Mouse (Mus musculus): ENCODE measurements around the gene Inafm1. TPM values are rescaled to one million over a fixed set of nuclear protein-coding genes. Genes with fewer than 3 reads are reported as not detected.
"Not testable (repeated sequence)": the region's sequence is repeated elsewhere in the genome, so short reads cannot be mapped to it uniquely, and the experiment has no call there.

Inafm1 gene
- polyA plus RNA-seq, 1 experiment, result 53.8 TPM

DNA sequence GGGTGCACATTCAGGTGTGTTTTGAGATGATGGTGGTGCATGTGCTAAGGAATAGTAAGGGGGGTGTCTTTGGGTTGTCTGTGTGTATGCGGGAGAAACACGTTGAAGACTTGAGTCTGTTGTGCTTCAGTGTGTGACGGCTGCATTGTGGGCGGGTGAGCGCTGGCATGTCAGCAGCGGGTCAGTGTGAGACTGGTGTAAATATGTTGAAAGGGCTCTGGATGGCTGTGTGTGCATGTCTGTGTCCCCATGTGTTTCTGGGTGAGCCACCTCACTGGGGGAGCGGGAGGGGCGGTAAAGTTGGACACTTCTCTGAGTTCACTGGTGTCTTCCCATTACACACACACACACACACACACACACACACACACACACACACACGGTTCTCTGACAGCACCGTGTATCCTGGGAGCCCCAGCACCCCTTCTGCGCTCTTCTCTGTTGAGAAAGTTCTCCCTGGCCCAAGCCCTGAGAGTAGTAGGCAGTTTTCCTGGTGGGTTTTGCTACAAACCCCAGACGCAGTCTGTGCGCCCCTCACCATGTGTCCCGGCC lies 38.1 kb upstream of the Inafm1 start:
- Histone ChIP-seq H3K27me3 (replicated peaks) (no peaks in the 10 kb centered on the region), H3K4me3 (replicated peaks) (peak overlapping the region; percentile 99), H3K9me3 (no peaks in the 10 kb centered on the region), H3K4me1 (peaks cover 51% of the 10 kb centered on the region), H3K36me3 (replicated peaks; ENCODE audit: low read length) (peaks cover 53% of the 10 kb centered on the region)
- TF ChIP-seq GATA1 (IDR thresholded peaks at IDR 0.05; ENCODE audit: borderline replicate concordance, low read length), result no peak
- TF ChIP-seq FLI1 (IDR thresholded peaks at IDR 0.05; ENCODE audit: low read length), result no peak

GRCm38 (mm10) chr7:16310521-16311452 lies 37.4 kb upstream of the Inafm1 start:
- Histone ChIP-seq H3K9me3 (no peaks in the 10 kb centered on the region), H3K27me3 (replicated peaks) (no peaks in the 10 kb centered on the region), H3K36me3 (replicated peaks; ENCODE audit: low read length) (peaks cover 49% of the 10 kb centered on the region), H3K4me1 (peaks cover 52% of the 10 kb centered on the region), H3K4me3 (replicated peaks) (peak overlapping the region; percentile 99)
- TF ChIP-seq GATA1 (IDR thresholded peaks at IDR 0.05; ENCODE audit: borderline replicate concordance, low read length) (no peak), FLI1 (IDR thresholded peaks at IDR 0.05; ENCODE audit: low read length) (no peak)

DNA sequence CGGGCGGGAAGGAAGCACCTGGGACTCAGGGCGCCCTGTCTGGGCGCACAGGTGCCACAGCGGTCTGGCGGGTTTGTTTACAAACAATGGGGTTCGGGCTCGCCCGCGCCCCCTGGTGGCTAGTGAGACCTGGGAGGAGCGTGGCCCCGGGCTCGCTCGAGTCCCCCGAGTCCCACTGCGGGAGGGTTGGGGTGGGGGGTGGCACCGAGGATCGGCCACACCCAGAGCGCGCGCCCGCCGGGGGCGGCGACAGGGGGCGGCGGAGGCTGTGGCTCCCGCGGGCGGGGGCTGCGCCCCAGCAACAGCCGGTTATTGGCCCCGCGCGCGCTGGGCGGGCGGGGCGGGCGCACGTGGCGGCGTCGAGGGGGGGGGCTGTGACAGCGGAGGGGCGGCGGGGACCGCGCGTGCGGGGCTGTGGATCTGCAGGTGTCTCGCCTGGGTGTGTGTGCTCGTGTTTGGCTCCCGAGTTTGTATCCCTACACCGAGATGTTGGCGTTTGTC lies 36.7 kb upstream of the Inafm1 start:
- H3K9me3 ChIP-seq, result no peaks in the 10 kb centered on the region
- H3K36me3 ChIP-seq (replicated peaks; ENCODE audit: low read length), result peaks cover 47% of the 10 kb centered on the region
- no peaks in the 10 kb centered on the region for H3K27me3 ChIP-seq (replicated peaks)
- H3K4me3 ChIP-seq (replicated peaks), result peak overlapping the region; percentile 99
- H3K4me1 ChIP-seq, result peaks cover 51% of the 10 kb centered on the region
- TF ChIP-seq GATA1 (IDR thresholded peaks at IDR 0.05; ENCODE audit: borderline replicate concordance, low read length), result no peak
- no peak for TF ChIP-seq FLI1 (IDR thresholded peaks at IDR 0.05; ENCODE audit: low read length)

- H3K27me3 ChIP-seq (replicated peaks), result no peaks in the 10 kb centered on the region
- H3K36me3 ChIP-seq (replicated peaks; ENCODE audit: low read length), result peaks cover 43% of the 10 kb centered on the region
- H3K4me3 ChIP-seq (replicated peaks), result peak overlapping the region; percentile 99
- TF ChIP-seq GATA1 (IDR thresholded peaks at IDR 0.05; ENCODE audit: borderline replicate concordance, low read length) (no peak), FLI1 (IDR thresholded peaks at IDR 0.05; ENCODE audit: low read length) (no peak)
- H3K9me3 ChIP-seq, result no peaks in the 10 kb centered on the region
- peaks cover 46% of the 10 kb centered on the region for H3K4me1 ChIP-seq
Measured at GRCm38 (mm10) chr7:16309318-16310019, 36.1 kb upstream of the Inafm1 start.

GRCm38 (mm10) chr7:16308555-16309317 lies 35.3 kb upstream of the Inafm1 start:
- Histone ChIP-seq H3K27me3 (replicated peaks) (no peaks in the 10 kb centered on the region), H3K4me1 (peaks cover 42% of the 10 kb centered on the region), H3K9me3 (no peaks in the 10 kb centered on the region), H3K36me3 (replicated peaks; ENCODE audit: low read length) (peaks cover 37% of the 10 kb centered on the region), H3K4me3 (replicated peaks) (peak overlapping the region; percentile 99)
- TF ChIP-seq FLI1 (IDR thresholded peaks at IDR 0.05; ENCODE audit: low read length) (no peak), GATA1 (IDR thresholded peaks at IDR 0.05; ENCODE audit: borderline replicate concordance, low read length) (no peak)

- Histone ChIP-seq H3K36me3 (replicated peaks; ENCODE audit: low read length) (peaks cover 32% of the 10 kb centered on the region), H3K4me1 (peaks cover 38% of the 10 kb centered on the region), H3K4me3 (replicated peaks) (peak within 1 kb of the TSS; percentile 99)
- H3K9me3 ChIP-seq; H3K27me3 ChIP-seq (replicated peaks): not testable (repeated sequence)
Measured at GRCm38 (mm10) chr7:16308093-16308492, 34.7 kb upstream of the Inafm1 start, which contains the start of gene Bbc3. Gene Bbc3 (plus strand): TSS chr7:16308393.

DNA sequence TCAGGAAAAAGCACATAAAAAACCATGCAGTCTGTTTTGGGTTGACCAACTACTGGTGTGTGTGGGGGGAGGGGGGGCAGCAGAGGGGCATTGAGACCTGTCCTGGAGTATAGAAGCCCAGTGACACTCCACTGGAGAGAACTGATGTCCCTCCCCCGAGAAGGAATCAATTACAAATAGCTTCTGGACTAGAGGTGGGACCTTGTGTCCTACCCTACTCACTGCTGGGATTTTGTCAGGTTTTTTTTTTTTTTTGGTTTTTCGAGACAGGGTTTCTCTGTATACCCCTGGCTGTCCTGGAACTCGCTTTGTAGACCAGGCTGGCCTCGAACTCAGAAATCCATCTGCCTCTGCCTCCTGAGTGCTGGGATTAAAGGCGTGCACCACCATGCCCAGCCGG lies 33.7 kb upstream of the Inafm1 start:
- H3K9me3 ChIP-seq; H3K27me3 ChIP-seq (replicated peaks); H3K4me3 ChIP-seq (replicated peaks): not testable (repeated sequence)
- H3K4me1 ChIP-seq, result peaks cover 43% of the 10 kb centered on the region
- peaks cover 28% of the 10 kb centered on the region for H3K36me3 ChIP-seq (replicated peaks; ENCODE audit: low read length)

- peaks cover 7% of the 10 kb centered on the region for H3K36me3 ChIP-seq (replicated peaks; ENCODE audit: low read length)
- no peak for TF ChIP-seq GATA1 (IDR thresholded peaks at IDR 0.05; ENCODE audit: borderline replicate concordance, low read length)
- no peak for TF ChIP-seq FLI1 (IDR thresholded peaks at IDR 0.05; ENCODE audit: low read length)
- peak overlapping the region; percentile 82 for H3K4me3 ChIP-seq (replicated peaks)
- no peaks in the 10 kb centered on the region for H3K27me3 ChIP-seq (replicated peaks)
- peaks cover 74% of the 10 kb centered on the region for H3K4me1 ChIP-seq
- H3K9me3 ChIP-seq, result no peaks in the 10 kb centered on the region
Measured at GRCm38 (mm10) chr7:16299419-16300035, 26.1 kb upstream of the Inafm1 start.

DNA sequence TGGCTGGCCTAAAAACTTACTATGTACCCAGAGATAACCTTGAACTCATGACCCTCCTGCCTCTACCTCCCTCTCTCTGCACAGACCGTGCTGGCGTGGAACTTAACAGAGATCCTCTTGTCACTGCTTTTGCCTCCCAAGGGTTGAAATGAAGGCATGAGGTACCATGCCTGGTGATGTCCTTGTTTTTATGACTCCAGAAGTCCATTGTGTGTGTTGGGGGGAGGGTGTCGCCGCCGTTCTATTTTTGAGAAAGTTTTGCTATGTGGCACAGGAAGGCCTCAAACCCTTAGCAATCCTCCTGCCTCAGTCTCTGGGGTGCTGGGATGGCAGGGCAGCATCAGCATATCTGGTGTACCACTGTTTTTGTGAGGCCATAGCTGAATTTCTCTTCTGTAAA lies 25.5 kb upstream of the Inafm1 start:
- peaks cover 78% of the 10 kb centered on the region for H3K4me1 ChIP-seq
- no peaks in the 10 kb centered on the region for H3K27me3 ChIP-seq (replicated peaks)
- H3K36me3 ChIP-seq (replicated peaks; ENCODE audit: low read length), result peaks cover 7% of the 10 kb centered on the region
- no peaks in the 10 kb centered on the region for H3K9me3 ChIP-seq
- H3K4me3 ChIP-seq (replicated peaks), result no peak overlapping the region
- no peak for TF ChIP-seq FLI1 (IDR thresholded peaks at IDR 0.05; ENCODE audit: low read length)
- no peak for TF ChIP-seq GATA1 (IDR thresholded peaks at IDR 0.05; ENCODE audit: borderline replicate concordance, low read length)

Data from megakaryocyte, embryonic 14.5 days (primary cell).